Mouse (Mus musculus): Measurements from ENCODE around the gene Adamtsl1. TPM values are rescaled to one million over a fixed set of nuclear protein-coding genes. Genes with fewer than 3 reads are reported as not detected.

The Adamtsl1 gene
- polyA plus RNA-seq, 1 experiment from 2014 or later = 12.5 TPM

GRCm38 (mm10) chr4:86045876-86046275, 531.9 kb downstream of the Adamtsl1 start:
- H3K27ac ChIP-seq (ENCODE audit: low read depth, low read length) = no peak overlapping the region
- H3K4me2 ChIP-seq (ENCODE audit: low read length) = no peak overlapping the region
- no peaks in the 10 kb centered on the region for H3K27me3 ChIP-seq (replicated peaks; ENCODE audit: control insufficient read depth, insufficient read depth, low read length)
- H3K9ac ChIP-seq (ENCODE audit: low read depth, low read length) = no peak overlapping the region
- H3K4me3 ChIP-seq (ENCODE audit: low read length) = no peak overlapping the region
- no peaks in the 10 kb centered on the region for H3K9me3 ChIP-seq (ENCODE audit: control insufficient read depth, low read length)
- ATAC-seq = peak; percentile 90
- H3K36me3 ChIP-seq (ENCODE audit: control insufficient read depth, insufficient read depth, low read length) = no peaks in the 10 kb centered on the region
- H3K4me1 ChIP-seq (ENCODE audit: control insufficient read depth, insufficient read depth, low read depth, low read length) = peaks cover 1% of the 10 kb centered on the region; the same call in 1 of the 2 replicates
- WGBS = 37% methylated on average over 6 of the region's 6 CpGs

GRCm38 (mm10) chr4:86046881-86047280, 532.9 kb downstream of the Adamtsl1 start:
- no peak overlapping the region for H3K27ac ChIP-seq (ENCODE audit: low read depth, low read length)
- no peaks in the 10 kb centered on the region for H3K4me1 ChIP-seq (ENCODE audit: control insufficient read depth, insufficient read depth, low read depth, low read length)
- 80% methylated on average over 1 of the region's 1 CpGs for WGBS
- no peak overlapping the region for H3K4me3 ChIP-seq (ENCODE audit: low read length)
- H3K9ac ChIP-seq (ENCODE audit: low read depth, low read length) = no peak overlapping the region
- H3K4me2 ChIP-seq (ENCODE audit: low read length) = no peak overlapping the region
- no peaks in the 10 kb centered on the region for H3K36me3 ChIP-seq (ENCODE audit: control insufficient read depth, insufficient read depth, low read length)
- ATAC-seq = no peak
- no peaks in the 10 kb centered on the region for H3K9me3 ChIP-seq (ENCODE audit: control insufficient read depth, low read length)
- no peaks in the 10 kb centered on the region for H3K27me3 ChIP-seq (replicated peaks; ENCODE audit: control insufficient read depth, insufficient read depth, low read length)

GRCm38 (mm10) chr4:86053487-86054237, 539.7 kb downstream of the Adamtsl1 start:
- WGBS = 0% methylated on average over 20 of the region's 20 CpGs
- no peaks in the 10 kb centered on the region; the same call in 1 of the 2 replicates for H3K4me1 ChIP-seq (ENCODE audit: control insufficient read depth, insufficient read depth, low read depth, low read length)
- peak overlapping the region; percentile 73 for H3K4me2 ChIP-seq (ENCODE audit: low read length)
- H3K36me3 ChIP-seq (ENCODE audit: control insufficient read depth, insufficient read depth, low read length) = no peaks in the 10 kb centered on the region
- peak overlapping the region; percentile 46 for H3K27ac ChIP-seq (ENCODE audit: low read depth, low read length)
- H3K9ac ChIP-seq (ENCODE audit: low read depth, low read length) = peak overlapping the region; percentile 58
- H3K9me3 ChIP-seq (ENCODE audit: control insufficient read depth, low read length) = no peaks in the 10 kb centered on the region
- peak overlapping the region; percentile 52 for H3K4me3 ChIP-seq (ENCODE audit: low read length)
- H3K27me3 ChIP-seq (replicated peaks; ENCODE audit: control insufficient read depth, insufficient read depth, low read length) = no peaks in the 10 kb centered on the region
- peak; percentile 98 for ATAC-seq

GRCm38 (mm10) chr4:86060614-86061013, 546.6 kb downstream of the Adamtsl1 start:
- ATAC-seq = no peak

GRCm38 (mm10) chr4:86068376-86068775, 554.4 kb downstream of the Adamtsl1 start:
- no peak for ATAC-seq
- Histone ChIP-seq H3K9me3 (ENCODE audit: control insufficient read depth, low read length) (no peaks in the 10 kb centered on the region), H3K4me3 (ENCODE audit: low read length) (no peak overlapping the region), H3K9ac (ENCODE audit: low read depth, low read length) (no peak overlapping the region), H3K4me1 (ENCODE audit: control insufficient read depth, insufficient read depth, low read depth, low read length) (peaks cover 6% of the 10 kb centered on the region), H3K27me3 (replicated peaks; ENCODE audit: control insufficient read depth, insufficient read depth, low read length) (no peaks in the 10 kb centered on the region), H3K36me3 (ENCODE audit: control insufficient read depth, insufficient read depth, low read length) (no peaks in the 10 kb centered on the region), H3K27ac (ENCODE audit: low read depth, low read length) (no peak overlapping the region), H3K4me2 (ENCODE audit: low read length) (no peak overlapping the region)
- WGBS = 83% methylated on average over 5 of the region's 5 CpGs

More at GRCm38 (mm10) chr4:86060614-86061013, 546.6 kb downstream of the Adamtsl1 start:
- Histone ChIP-seq H3K36me3 (ENCODE audit: control insufficient read depth, insufficient read depth, low read length) (no peaks in the 10 kb centered on the region), H3K27ac (ENCODE audit: low read depth, low read length) (no peak overlapping the region), H3K4me2 (ENCODE audit: low read length) (no peak overlapping the region), H3K4me3 (ENCODE audit: low read length) (no peak overlapping the region), H3K4me1 (ENCODE audit: control insufficient read depth, insufficient read depth, low read depth, low read length) (no peaks in the 10 kb centered on the region), H3K9me3 (ENCODE audit: control insufficient read depth, low read length) (no peaks in the 10 kb centered on the region), H3K27me3 (replicated peaks; ENCODE audit: control insufficient read depth, insufficient read depth, low read length) (no peaks in the 10 kb centered on the region), H3K9ac (ENCODE audit: low read depth, low read length) (no peak overlapping the region)
- 85% methylated on average over 4 of the region's 4 CpGs for WGBS

GRCm38 (mm10) chr4:86068875-86069718, 555.1 kb downstream of the Adamtsl1 start:
- Histone ChIP-seq H3K4me2 (ENCODE audit: low read length) (no peak overlapping the region), H3K4me1 (ENCODE audit: control insufficient read depth, insufficient read depth, low read depth, low read length) (peaks cover 6% of the 10 kb centered on the region), H3K4me3 (ENCODE audit: low read length) (no peak overlapping the region), H3K27me3 (replicated peaks; ENCODE audit: control insufficient read depth, insufficient read depth, low read length) (no peaks in the 10 kb centered on the region), H3K36me3 (ENCODE audit: control insufficient read depth, insufficient read depth, low read length) (no peaks in the 10 kb centered on the region), H3K27ac (ENCODE audit: low read depth, low read length) (no peak overlapping the region; the same call in 1 of the 2 replicates), H3K9ac (ENCODE audit: low read depth, low read length) (no peak overlapping the region; the same call in 1 of the 2 replicates), H3K9me3 (ENCODE audit: control insufficient read depth, low read length) (no peaks in the 10 kb centered on the region)
- peak; percentile 88 for ATAC-seq
- 39% methylated on average over 13 of the region's 13 CpGs for WGBS

GRCm38 (mm10) chr4:86074871-86075270, 560.9 kb downstream of the Adamtsl1 start:
- Histone ChIP-seq H3K27me3 (replicated peaks; ENCODE audit: control insufficient read depth, insufficient read depth, low read length) (no peaks in the 10 kb centered on the region), H3K4me2 (ENCODE audit: low read length) (no peak overlapping the region), H3K36me3 (ENCODE audit: control insufficient read depth, insufficient read depth, low read length) (no peaks in the 10 kb centered on the region), H3K4me1 (ENCODE audit: control insufficient read depth, insufficient read depth, low read depth, low read length) (no peaks in the 10 kb centered on the region), H3K4me3 (ENCODE audit: low read length) (no peak overlapping the region), H3K27ac (ENCODE audit: low read depth, low read length) (no peak overlapping the region), H3K9me3 (ENCODE audit: control insufficient read depth, low read length) (no peaks in the 10 kb centered on the region), H3K9ac (ENCODE audit: low read depth, low read length) (no peak overlapping the region)
- no peak for ATAC-seq
- WGBS = 54% methylated on average over 1 of the region's 1 CpGs

GRCm38 (mm10) chr4:86077355-86077754, 563.4 kb downstream of the Adamtsl1 start:
- ATAC-seq = 0 out of 2 replicates have a peak, but pooled peaks have one; percentile 14
- Histone ChIP-seq H3K4me1 (ENCODE audit: control insufficient read depth, insufficient read depth, low read depth, low read length) (no peaks in the 10 kb centered on the region), H3K9me3 (ENCODE audit: control insufficient read depth, low read length) (no peaks in the 10 kb centered on the region), H3K4me3 (ENCODE audit: low read length) (no peak overlapping the region), H3K36me3 (ENCODE audit: control insufficient read depth, insufficient read depth, low read length) (no peaks in the 10 kb centered on the region), H3K27ac (ENCODE audit: low read depth, low read length) (no peak overlapping the region), H3K27me3 (replicated peaks; ENCODE audit: control insufficient read depth, insufficient read depth, low read length) (no peaks in the 10 kb centered on the region), H3K4me2 (ENCODE audit: low read length) (no peak overlapping the region), H3K9ac (ENCODE audit: low read depth, low read length) (no peak overlapping the region)
- 81% methylated on average over 2 of the region's 2 CpGs for WGBS

GRCm38 (mm10) chr4:86077854-86078253, 563.9 kb downstream of the Adamtsl1 start:
- Histone ChIP-seq H3K27ac (ENCODE audit: low read depth, low read length) (no peak overlapping the region), H3K4me1 (ENCODE audit: control insufficient read depth, insufficient read depth, low read depth, low read length) (no peaks in the 10 kb centered on the region), H3K27me3 (replicated peaks; ENCODE audit: control insufficient read depth, insufficient read depth, low read length) (no peaks in the 10 kb centered on the region), H3K9ac (ENCODE audit: low read depth, low read length) (no peak overlapping the region), H3K36me3 (ENCODE audit: control insufficient read depth, insufficient read depth, low read length) (no peaks in the 10 kb centered on the region), H3K4me3 (ENCODE audit: low read length) (no peak overlapping the region), H3K9me3 (ENCODE audit: control insufficient read depth, low read length) (no peaks in the 10 kb centered on the region), H3K4me2 (ENCODE audit: low read length) (no peak overlapping the region)
- 69% methylated on average over 3 of the region's 3 CpGs for WGBS
- peak; percentile 52; the same call in 1 of the 2 replicates for ATAC-seq
